Mouse (Mus musculus): ENCODE data around the gene Psmd11.

DNA sequence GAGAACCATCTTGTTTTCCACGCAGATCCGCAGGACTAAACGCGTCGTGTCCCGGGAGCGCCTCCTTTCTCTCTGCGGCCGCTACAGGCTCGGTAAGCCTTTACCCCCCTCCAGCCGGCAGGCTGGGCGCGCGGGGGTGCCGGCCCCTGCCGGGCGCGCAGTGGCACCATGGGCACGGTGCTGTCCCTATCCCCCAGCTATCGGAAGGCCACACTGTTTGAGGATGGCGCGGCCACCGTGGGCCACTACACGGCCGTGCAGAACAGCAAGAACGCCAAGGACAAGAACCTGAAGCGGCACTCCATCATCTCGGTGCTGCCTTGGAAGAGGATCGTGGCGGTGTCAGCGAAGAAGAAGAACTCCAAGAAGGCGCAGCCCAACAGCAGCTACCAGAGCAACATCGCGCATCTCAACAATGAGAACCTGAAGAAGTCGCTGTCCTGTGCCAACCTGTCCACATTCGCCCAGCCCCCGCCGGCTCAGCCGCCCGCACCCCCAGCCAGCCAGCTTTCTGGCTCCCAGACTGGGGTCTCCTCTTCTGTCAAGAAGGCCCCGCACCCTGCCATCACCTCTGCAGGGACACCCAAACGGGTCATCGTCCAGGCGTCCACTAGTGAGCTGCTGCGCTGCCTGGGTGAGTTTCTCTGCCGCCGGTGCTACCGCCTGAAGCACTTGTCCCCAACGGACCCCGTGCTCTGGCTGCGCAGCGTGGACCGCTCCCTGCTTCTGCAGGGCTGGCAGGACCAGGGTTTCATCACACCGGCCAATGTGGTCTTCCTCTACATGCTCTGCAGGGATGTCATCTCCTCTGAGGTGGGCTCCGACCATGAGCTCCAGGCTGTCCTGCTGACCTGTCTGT lies 49.2 kb downstream of the Psmd11 start:
- TF ChIP-seq CTCF (IDR thresholded peaks at IDR 0.05; ENCODE audit: low read depth, low read length) (no peak), POLR2A (IDR thresholded peaks at IDR 0.05; ENCODE audit: borderline replicate concordance, low read depth, low read length) (no peak)

Measured in bone marrow macrophage, adult 2 months (primary cell).